Mouse (Mus musculus): ENCODE data around the gene Mcpt1.

GRCm38 (mm10) chr14:56013147-56013546, 4.6 kb upstream of the Mcpt1 start:
- TF ChIP-seq POLR2A (IDR thresholded peaks at IDR 0.05; ENCODE audit: borderline replicate concordance, extremely low read depth, low read depth, low read length) (no peak), CTCF (IDR thresholded peaks at IDR 0.05; ENCODE audit: insufficient read depth, low read length) (no peak)

Data from lung, adult 2 months (tissue).